Mouse (Mus musculus) lung, postnatal 0 days (tissue): Measurements from ENCODE around the gene Fhit.

Experiments used
- CTCF ChIP-seq: IDR thresholded peaks from 2 replicates; pipeline ENCODE4 v1.5.1; 2016; ENCODE audit warnings: antibody characterized with exemption, mild to moderate bottlenecking
- EP300 ChIP-seq: IDR thresholded peaks from 2 replicates; pipeline ENCODE4 v1.6.1; 2016; ENCODE audit warnings: antibody characterized with exemption, mild to moderate bottlenecking, control low read depth

DNA sequence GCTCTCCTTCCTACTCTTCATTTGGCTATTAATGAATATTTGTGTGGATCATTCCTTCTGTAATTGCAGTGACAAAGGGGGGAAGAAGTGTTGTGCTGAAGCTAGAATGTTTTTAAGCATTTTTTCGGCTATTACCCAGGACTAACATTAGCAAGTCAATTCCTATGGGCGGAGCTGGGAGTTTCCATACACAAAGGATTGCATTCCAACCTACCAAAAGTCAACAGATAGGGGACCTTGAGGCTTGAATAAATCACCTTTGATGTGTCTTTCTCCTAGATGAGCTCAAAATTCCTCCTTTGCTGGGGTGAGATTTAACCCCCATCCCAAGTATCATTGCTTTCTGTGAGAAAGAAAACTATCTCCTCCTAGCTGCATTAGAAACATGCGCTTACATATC lies 1490.1 kb downstream of the Fhit start:
- TF ChIP-seq CTCF (no peak), EP300 (no peak)
